Mouse (Mus musculus) mouse trophoblast stem cell (cell line): ENCODE data around the gene Katna1.

Experiments
- in situ Hi-C, 2 experiments: fragments of 300-500 bp; cut with MseI, MboI; formaldehyde crosslinking; loops; 2 replicates in 1 of 2; 3 replicates in 1 of 2; pipeline ENCODE4 v1.15.1; 2025

Katna1 gene

DNA sequence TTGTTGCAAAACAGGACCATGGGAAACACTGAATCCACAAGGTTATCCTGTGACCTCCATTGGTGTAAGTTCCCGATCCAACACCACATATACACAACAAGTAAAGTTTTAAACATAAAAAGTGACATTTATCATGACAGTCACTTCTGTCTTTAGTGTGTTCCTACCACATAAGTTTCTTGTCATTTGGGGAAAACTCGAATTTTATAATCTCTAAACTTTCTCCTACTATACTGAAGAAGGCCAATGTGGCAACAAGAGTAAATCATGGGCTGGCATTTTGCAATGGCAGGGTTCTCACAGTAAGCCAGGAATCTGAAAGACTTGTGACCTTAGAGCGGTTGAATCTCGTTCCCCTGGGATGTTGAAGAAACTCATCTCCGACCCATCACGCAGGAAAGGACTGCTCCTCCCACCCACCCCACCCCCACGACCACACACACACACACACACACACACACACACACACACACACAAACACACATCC is 54.0 kb downstream of the Katna1 start:
- in situ Hi-C loops, result no loop called here

DNA sequence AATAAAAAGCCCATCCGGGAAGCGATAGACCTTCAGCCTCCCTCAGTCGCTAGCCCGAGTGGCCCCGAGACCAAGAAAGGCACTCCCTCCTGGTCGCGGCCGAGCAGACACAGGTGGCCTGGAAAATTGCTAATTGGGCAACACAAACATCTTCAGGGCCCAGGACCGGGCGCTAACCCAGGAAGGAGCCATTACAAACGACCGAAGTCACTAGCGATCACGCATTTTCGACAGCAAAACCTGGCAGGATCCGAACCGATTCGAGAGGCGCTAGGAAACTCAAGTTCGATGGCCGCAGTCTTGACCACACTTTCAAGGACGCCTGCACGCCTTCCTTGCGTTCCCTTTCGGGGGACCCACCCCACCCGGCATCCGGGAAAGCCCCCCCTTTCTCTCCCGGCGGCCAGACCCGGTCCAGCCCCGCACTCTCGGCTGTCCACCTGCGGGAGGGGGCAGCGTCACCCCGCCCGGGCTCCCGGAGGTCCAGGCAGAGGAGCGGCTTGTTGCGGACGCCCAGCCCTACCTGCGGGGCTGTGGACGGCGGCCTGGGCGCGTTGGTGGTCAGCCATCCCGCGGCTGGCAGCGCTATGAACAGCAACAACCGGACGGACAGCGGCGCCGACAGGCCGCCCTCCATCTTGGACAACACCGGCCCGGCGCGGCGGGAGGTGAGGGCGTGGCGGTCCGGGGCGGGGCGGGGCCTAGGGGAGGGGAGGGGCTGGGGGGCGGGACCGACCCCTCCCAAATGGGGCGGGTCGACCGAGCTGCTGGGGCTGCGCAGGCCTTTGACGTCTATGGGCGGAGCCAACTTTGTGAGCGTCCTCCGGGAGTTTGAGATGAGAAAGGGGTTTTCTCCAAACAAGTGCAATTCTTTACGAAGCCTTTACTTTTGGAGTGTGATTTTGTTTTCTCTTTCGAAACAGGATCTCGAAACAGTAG is 54.7 kb downstream of the Katna1 start:
- in situ Hi-C loops, result no loop called here

DNA sequence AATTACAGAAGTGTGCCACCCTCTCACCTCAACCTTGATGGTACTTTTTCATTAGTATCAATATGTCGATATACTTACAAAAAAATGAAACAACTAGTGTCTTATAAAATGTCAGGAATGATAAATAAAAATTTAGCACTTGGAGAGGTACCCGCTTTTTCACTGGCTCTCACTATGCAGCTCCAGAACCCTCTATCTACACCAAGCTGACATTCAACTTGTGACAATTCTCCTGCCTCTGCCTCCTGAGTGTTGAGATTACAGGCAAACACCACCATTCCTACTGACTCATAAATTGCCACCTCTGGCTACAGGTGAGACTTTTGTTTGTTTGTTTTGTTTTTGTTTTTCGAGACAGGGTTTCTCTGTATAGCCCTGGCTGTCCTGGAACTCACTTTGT is 55.4 kb downstream of the Katna1 start:
- in situ Hi-C loops, result no loop called here

DNA sequence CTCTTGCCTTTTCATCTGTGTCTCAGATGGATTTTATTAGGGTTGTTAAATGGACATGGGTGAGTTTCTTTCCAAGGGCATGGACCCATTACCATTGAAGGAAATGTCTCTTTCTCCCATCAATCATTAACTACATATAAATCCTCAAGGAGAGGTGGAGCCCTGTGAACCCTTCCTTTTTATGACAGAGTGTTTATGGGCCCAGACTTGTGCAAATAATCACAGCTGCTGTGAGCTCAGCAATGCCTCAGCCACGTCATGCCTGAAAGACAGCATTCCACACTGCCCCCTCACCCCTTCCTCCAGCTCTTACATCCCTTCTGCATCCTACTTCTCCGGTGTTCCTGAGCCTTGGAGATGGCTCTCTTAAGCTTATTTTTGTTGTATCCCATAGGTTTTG is 61.5 kb downstream of the Katna1 start:
- in situ Hi-C loops, result no loop called here

DNA sequence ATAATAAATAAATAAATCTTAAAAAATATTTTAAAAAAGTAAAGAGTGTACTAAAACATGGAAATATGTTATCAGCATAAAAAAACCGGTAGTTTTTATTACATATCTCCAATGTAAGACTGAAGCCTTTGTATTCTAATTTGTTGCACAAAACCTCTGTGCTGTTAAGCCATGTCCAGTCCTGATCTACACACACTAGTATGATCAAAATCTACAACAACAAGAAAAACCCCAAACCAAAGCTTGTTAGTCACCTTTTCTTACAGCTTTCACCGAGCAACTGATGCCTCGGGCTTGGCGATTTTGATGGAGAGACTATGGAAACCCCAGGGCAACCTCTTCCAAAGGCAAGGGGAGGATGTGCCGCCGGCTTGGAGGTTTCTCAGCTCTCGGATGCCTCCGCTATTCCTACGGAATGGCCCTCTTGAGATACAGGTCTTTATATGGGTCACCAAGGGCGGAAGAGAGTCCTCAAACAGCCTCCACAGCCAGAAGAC is 66.5 kb downstream of the Katna1 start:
- in situ Hi-C loops, result no loop called here

DNA sequence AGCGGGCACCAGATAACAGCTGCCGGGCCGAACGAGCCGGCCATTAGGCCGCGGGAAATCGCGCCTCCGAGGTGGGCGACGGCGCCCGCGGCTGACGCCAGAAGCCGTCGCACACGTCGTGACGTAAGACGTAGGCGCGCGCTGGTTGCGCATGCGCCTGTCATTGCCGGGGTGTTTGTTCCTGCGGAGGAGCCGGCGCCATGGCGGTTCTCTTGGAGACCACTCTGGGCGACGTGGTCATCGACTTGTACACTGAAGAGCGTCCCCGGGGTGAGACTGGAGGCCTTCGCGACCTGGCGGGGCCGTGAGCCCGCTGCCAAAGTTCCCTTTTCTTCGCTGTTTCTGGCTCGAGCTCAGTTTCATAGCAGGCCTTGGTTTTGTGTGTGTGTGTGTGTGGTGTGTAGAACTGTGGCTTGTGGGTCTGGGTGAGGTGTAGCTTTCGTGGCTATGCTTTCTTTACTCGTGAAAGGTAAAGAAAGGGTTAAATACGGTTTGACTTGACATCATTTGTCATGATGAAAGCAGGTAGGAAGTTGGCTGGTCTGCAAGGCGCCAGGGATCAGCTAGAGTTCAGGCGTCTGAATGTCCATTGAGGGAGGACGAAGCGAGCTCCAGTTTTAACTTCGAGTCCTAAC is 67.1 kb downstream of the Katna1 start, which contains the start of the genes Ginm1 and Ppil4:
Ginm1 (minus strand) TSS at position 74 of the 635 bp plus-strand sequence.
Ppil4 (plus strand) TSS at position 141 of the 635 bp plus-strand sequence.
- in situ Hi-C loops, result no loop called here

DNA sequence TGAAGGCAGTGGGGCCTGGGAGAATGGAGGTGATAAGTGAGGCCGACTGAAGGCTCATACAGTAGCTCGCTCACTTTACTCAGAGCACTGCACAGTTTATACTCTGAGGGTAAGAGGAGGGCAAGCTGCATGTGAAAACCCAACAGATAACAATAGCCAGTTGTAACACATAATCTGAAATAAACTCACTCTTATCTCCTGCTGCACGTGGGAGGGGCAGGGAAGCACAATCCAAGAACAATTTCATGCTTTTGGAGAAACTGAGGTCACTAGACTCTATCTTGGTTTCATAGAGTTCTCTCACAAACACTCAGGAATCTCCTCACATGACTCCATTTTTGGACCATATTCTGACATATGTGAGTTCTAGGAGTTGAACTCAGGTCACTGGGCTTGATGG is 75.5 kb downstream of the Katna1 start:
- in situ Hi-C loops, result no loop called here

DNA sequence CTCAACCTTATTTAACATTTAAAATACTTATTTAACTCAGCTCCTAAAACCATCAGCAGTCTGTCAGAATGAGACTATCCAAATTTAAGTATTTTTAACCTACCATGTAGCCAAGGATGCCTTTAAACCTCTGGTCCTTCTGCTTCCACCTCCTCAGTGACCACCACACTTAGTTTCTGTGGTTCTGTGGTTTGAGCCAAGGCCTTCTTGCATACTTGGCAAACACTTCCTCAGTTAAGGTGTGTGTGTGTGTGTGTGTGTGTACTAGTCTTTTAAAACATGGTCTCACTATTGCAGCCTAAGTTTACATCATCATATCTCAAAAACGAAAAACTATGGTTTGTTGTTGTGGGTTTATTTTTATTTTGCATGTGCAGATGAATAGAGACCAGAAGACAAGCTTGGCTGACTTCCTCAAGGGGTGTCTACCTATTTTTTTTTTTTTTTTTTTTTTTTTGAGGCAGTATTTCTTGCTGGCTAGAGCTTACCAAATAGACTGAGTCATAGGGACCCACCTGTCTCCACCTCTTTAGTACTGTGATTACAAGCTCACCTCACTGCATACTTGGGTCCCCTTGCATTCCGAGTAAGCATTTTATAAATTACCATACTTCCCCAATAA is 76.8 kb downstream of the Katna1 start:
- in situ Hi-C loops, result no loop called here

DNA sequence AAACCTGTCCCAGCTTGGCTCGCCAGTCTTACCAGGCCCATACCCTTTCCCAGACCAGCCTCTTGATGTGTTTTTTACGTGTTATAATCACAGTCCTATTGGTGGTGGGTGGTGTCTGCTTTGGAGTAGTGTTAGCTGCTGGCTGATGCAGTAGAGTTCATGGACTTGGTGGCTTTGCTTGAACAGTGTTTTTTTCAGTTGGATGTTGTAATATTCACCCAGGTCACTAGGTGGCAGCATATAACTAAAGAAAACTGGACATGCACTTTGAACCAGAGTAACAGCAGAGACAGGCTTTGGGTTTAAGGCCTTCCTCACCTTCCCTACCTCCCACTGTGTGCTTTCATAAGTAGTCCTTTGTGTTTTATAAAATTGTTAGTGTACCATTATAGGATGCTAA is 84.1 kb downstream of the Katna1 start:
- in situ Hi-C loops, result no loop called here
